Mouse (Mus musculus) liver, embryonic 14.5 days (tissue): Measurements from ENCODE around the gene Nhlrc1.

ENCODE experiments used
- CTCF ChIP-seq: IDR thresholded peaks from 2 replicates; pipeline ENCODE4 v1.5.1; 2016; ENCODE audit warnings: antibody characterized with exemption, low read depth, control low read depth
- EP300 ChIP-seq: IDR thresholded peaks from 2 replicates; pipeline ENCODE4 v1.6.1; 2016; ENCODE audit warnings: antibody characterized with exemption, low read depth

DNA sequence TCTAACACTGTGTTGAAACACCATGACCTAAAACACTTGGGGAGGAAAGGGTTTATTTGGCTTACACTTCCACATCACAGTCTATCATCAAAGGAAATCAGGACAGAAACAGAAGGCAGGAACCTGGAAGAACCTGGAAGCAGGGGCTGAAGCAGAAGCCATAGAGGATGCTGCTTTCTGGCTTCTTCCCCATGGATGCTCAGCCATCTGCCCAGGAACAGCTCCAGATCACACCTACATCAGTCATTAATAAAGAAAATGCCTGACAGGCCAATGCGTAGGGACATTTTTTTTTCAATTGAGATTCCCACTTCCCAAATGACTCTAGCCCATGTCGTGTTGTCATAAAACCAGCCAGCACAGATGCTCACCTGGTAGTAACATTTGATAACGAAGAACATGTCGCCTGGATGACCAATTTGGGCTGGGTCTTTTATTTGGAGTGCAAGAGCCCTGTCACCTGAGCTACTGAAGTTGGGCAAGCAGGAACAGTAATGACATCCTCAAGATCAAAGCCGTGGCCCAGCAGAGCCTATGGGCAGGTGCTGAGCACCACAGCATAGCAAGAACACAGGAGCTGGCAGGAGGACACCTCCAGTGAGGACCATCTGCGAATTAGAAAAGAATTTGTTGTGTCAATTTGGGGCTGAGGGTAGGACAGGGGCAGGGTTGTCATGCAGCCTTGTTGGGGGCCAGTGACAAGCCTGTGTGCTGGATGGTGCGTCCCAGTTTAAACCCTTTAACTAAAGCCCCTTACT lies 22.0 kb downstream of the Nhlrc1 start:
- no peak for TF ChIP-seq CTCF
- TF ChIP-seq EP300 = no peak
